Mouse (Mus musculus) C2C12 (cell line): ENCODE measurements around the gene Spef1.

Experiments used
- CTCF ChIP-seq: IDR thresholded peaks from one replicate; pipeline ENCODE4 v1.5.1; 2011; ENCODE audit not compliant: control insufficient read depth, insufficient read depth, insufficient read length
- FOSL1 ChIP-seq: IDR thresholded peaks from one replicate; pipeline ENCODE4 v1.8.0; 2011; ENCODE audit warnings: mild to moderate bottlenecking, low read length; ENCODE audit not compliant: poor library complexity, insufficient read depth, severe bottlenecking
- MAX ChIP-seq: IDR thresholded peaks from one replicate; pipeline ENCODE4 v1.6.1; 2011; ENCODE audit warnings: mild to moderate bottlenecking, control low read depth

DNA sequence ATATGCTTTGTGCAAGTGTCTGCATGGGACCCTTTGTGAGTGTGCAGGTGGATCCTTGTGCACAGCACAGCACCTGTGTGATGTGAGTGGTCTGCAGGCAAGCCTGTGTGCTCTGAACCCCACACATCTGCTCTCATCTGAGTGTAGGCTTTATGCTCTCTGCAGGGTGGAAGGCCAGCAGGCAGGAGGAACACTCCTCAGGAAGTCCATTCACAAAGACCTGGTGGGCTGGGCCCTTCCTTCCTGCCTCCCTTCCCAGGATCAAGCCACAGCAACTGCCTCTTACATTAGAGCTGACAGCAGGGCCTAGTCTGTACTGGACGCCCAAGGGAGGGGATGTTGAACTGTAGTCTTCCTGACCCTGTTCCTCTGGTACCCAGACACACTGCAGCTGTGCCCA, 52.7 kb downstream of the Spef1 start:
- TF ChIP-seq CTCF (no peak), FOSL1 (no peak), MAX (no peak)
